Mouse (Mus musculus) erythroblast, embryonic 14.5 days (primary cell): ENCODE measurements around the gene Cbx6.

ENCODE experiments used
- GATA1 ChIP-seq: IDR thresholded peaks from 2 replicates; pipeline ENCODE4 v1.6.1; 2012; ENCODE audit warnings: low read length, inconsistent platforms, mixed read lengths
- TAL1 ChIP-seq: IDR thresholded peaks from 3 replicates; pipeline ENCODE4 v1.6.1; 2012; ENCODE audit warnings: low read length, inconsistent platforms, mixed read lengths

- no peak for TF ChIP-seq GATA1
- no peak for TF ChIP-seq TAL1
Measured at GRCm38 (mm10) chr15:79804352-79805071, 30.0 kb downstream of the Cbx6 start, which contains the start of gene Nptxr.
